Mouse (Mus musculus) spleen, postnatal 36 days (tissue): ENCODE measurements around the gene Nell2.

Experiments used
- DNase-seq, 2 experiments: peaks; one replicate each; pipeline ENCODE4 v3.0.0; 2022; ENCODE audit warnings: low spot score in 2 of 2, mixed read lengths in 1 of 2

Gene Nell2

GRCm38 (mm10) chr15:95473976-95474375 is 54.4 kb downstream of the Nell2 start:
- no peak for DNase-seq

GRCm38 (mm10) chr15:95467195-95467594 is 61.2 kb downstream of the Nell2 start:
- no peak for DNase-seq

- no peak for DNase-seq
These were observed 68.3 kb downstream of the Nell2 start for GRCm38 (mm10) chr15:95460041-95460566.

- no peak for DNase-seq
These were observed 83.8 kb downstream of the Nell2 start for GRCm38 (mm10) chr15:95444586-95444985.

- DNase-seq = no peak
These were observed 90.6 kb downstream of the Nell2 start for GRCm38 (mm10) chr15:95437740-95438139.

GRCm38 (mm10) chr15:95436261-95436660 is 92.1 kb downstream of the Nell2 start:
- DNase-seq = no peak

- no peak for DNase-seq
These were observed 97.1 kb downstream of the Nell2 start for GRCm38 (mm10) chr15:95431156-95431799.

GRCm38 (mm10) chr15:95430000-95430399 is 98.4 kb downstream of the Nell2 start:
- no peak for DNase-seq

- no peak for DNase-seq
These were observed 100.2 kb downstream of the Nell2 start for GRCm38 (mm10) chr15:95428003-95428663.

- no peak for DNase-seq
These were observed 103.3 kb downstream of the Nell2 start for GRCm38 (mm10) chr15:95425085-95425484.

- DNase-seq = no peak
These were observed 106.0 kb downstream of the Nell2 start for GRCm38 (mm10) chr15:95422226-95422950.

- no peak for DNase-seq
These were observed 109.7 kb downstream of the Nell2 start for GRCm38 (mm10) chr15:95418641-95419040.

GRCm38 (mm10) chr15:95411949-95412741 is 116.2 kb downstream of the Nell2 start:
- no peak for DNase-seq

GRCm38 (mm10) chr15:95410213-95410843 is 118.0 kb downstream of the Nell2 start:
- no peak for DNase-seq

- no peak for DNase-seq
These were observed 138.0 kb downstream of the Nell2 start for GRCm38 (mm10) chr15:95390347-95390746.

GRCm38 (mm10) chr15:95388950-95389349 is 139.4 kb downstream of the Nell2 start:
- DNase-seq = no peak

- DNase-seq = no peak
These were observed 147.5 kb downstream of the Nell2 start for GRCm38 (mm10) chr15:95380859-95381258.

- no peak for DNase-seq
These were observed 157.5 kb downstream of the Nell2 start for GRCm38 (mm10) chr15:95370720-95371395.

- DNase-seq = no peak
These were observed 160.2 kb downstream of the Nell2 start for GRCm38 (mm10) chr15:95368185-95368584.

- DNase-seq = no peak
These were observed 161.9 kb downstream of the Nell2 start for GRCm38 (mm10) chr15:95366506-95366905.

GRCm38 (mm10) chr15:95354806-95355205 is 173.6 kb downstream of the Nell2 start:
- no peak for DNase-seq
